Mouse (Mus musculus) stomach, postnatal 0 days (tissue): ENCODE measurements around the gene Ryr1. TPM values are rescaled to one million over a fixed set of nuclear protein-coding genes. Genes with fewer than 3 reads are reported as not detected.
"Not testable (repeated sequence)": the region's sequence is repeated elsewhere in the genome, so short reads cannot be mapped to it uniquely, and the experiment has no call there.

Experiments
- ATAC-seq: fragments of 200-750 bp; cut with Nextera tagmentation; 2 replicates; pipeline ENCODE4 v1.8.0; 2017; ENCODE audit not compliant: low FRiP score, low TSS enrichment
- DNase-seq: peaks from one replicate; pipeline ENCODE4 v3.0.0-alpha.2; 2016; ENCODE audit warnings: low spot score
- H3K27ac ChIP-seq: fragments of 300-500 bp; sonication (generic); replicated peaks from 2 replicates; pipeline ENCODE4 v1.5.1; 2014; ENCODE audit warnings: mild to moderate bottlenecking, control low read depth
- H3K27me3 ChIP-seq: fragments of 300-500 bp; sonication (generic); 2 replicates; pipeline ENCODE4 v1.6.1; 2014; ENCODE audit warnings: low read length; ENCODE audit not compliant: control insufficient read depth, insufficient read depth
- H3K36me3 ChIP-seq: fragments of 300-500 bp; sonication (generic); 2 replicates; pipeline ENCODE4 v1.6.1; 2014; ENCODE audit warnings: low read length, mixed read lengths; ENCODE audit not compliant: control insufficient read depth, insufficient read depth
- H3K4me1 ChIP-seq: fragments of 300-500 bp; sonication (generic); replicated peaks from 2 replicates; pipeline ENCODE4 v1.6.1; 2014; ENCODE audit warnings: antibody characterized with exemption; ENCODE audit not compliant: control insufficient read depth, insufficient read depth
- H3K4me2 ChIP-seq: fragments of 300-500 bp; sonication (generic); replicated peaks from 2 replicates; pipeline ENCODE4 v1.6.1; 2014; ENCODE audit warnings: low read depth, mild to moderate bottlenecking, control low read depth, moderate library complexity
- H3K4me3 ChIP-seq: fragments of 300-500 bp; sonication (generic); 2 replicates; pipeline ENCODE4 v1.5.1; 2014; ENCODE audit warnings: low read depth, low read length, control low read depth
- H3K9ac ChIP-seq: fragments of 300-500 bp; sonication (generic); 2 replicates; pipeline ENCODE4 v1.6.1; 2014; ENCODE audit warnings: mild to moderate bottlenecking, low read length, control low read depth, mixed read lengths
- H3K9me3 ChIP-seq: fragments of 300-500 bp; sonication (generic); 2 replicates; pipeline ENCODE4 v1.6.1; 2016; ENCODE audit warnings: low read length; ENCODE audit not compliant: control insufficient read depth
- CTCF ChIP-seq: IDR thresholded peaks from 2 replicates; pipeline ENCODE4 v1.5.1; 2016; ENCODE audit warnings: antibody characterized with exemption, low read depth, mild to moderate bottlenecking, moderate library complexity
- EP300 ChIP-seq: optimal IDR thresholded peaks from 2 replicates; pipeline ENCODE3; 2016; ENCODE audit warnings: antibody characterized with exemption
- WGBS: fragments of 180-500 bp; shearing (Covaris S2); extraction: QIAGEN DNeasy Blood & Tissue Kit; methylation state at CpG from one replicate; pipeline ENCODE4 v1.1.7; 2014; 5-methylcytosine and 5-hydroxymethylcytosine counted together
- polyA plus RNA-seq: library from polyadenylated mRNA; unstranded; fragments of >200 nt; fragmentation: Nextera tagmentation; extraction: Ambion mirVana; gene quantifications from 2 replicates; pipeline ENCODE4 v1.2.1, GENCODE M21; 2015

The Ryr1 gene
- polyA plus RNA-seq, 1 experiment from 2014 or later, result 0.11 TPM

DNA sequence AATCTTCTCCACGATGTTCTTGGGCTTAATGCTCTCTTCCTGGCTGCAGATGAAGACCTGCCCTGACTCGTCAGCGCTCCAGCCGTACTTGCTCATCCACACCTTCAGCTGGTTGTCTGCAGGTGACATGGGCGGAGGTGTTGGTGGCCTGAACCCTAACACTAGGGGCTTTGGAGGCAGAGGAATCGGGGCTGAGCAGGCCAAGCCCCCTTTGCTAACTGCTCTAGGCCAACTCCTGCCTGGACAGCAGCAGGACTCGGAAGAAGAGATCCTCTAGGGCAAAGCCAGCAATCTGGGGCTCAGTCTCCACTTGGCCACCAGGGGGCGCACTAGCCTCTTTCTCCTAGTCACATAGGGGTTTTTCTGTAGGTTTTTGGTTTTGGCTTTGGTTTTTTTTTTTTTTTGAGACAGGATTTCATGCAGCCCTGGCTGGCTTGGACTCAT is 152.4 kb downstream of the Ryr1 start:
- H3K4me3 ChIP-seq, result no peak overlapping the region
- DNase-seq (peak; percentile 82), ATAC-seq (no peak)
- H3K9me3 ChIP-seq, result no peaks in the 10 kb centered on the region
- 49% methylated on average over 8 of the region's 8 CpGs for WGBS
- H3K27ac ChIP-seq, result peak overlapping the region; percentile 82
- H3K9ac ChIP-seq, result no peak overlapping the region
- no peaks in the 10 kb centered on the region for H3K27me3 ChIP-seq
- peak overlapping the region; percentile 6; the same call in 1 of the 2 replicates for H3K4me2 ChIP-seq
- no peak for TF ChIP-seq EP300
- peak; percentile 81 for TF ChIP-seq CTCF
- H3K4me1 ChIP-seq, result 0 out of 2 replicates have a peak, but pooled peaks cover 3% of the 10 kb centered on the region
- H3K36me3 ChIP-seq, result peaks cover 17% of the 10 kb centered on the region

DNA sequence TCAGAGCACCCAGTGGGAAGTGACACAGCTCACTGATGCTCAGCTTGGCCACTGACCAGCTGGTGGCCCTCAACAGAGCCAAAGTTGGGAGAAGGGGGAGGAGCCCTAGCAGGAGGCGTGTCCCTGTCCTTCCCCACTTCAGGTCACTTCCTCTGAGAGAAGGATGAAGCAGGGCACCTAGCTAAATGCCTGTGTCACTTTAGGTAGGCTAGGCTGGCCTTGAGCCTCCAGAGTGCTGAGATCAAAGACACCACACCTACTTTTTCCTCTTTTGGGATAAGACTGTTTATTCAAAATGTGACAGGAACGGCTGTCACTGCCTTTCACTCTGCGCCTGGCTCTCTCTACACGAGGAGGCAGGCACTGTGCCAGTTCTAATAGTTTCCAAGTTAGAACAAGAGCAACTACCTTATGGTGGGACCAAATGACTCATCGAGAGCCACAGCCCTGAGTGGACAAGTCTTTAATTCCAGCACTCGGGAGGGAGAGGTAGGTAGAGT is 153.2 kb downstream of the Ryr1 start:
- H3K9me3 ChIP-seq, result no peaks in the 10 kb centered on the region
- DNase-seq (peak; percentile 71), ATAC-seq (peak; percentile 21)
- no peak overlapping the region for H3K4me3 ChIP-seq
- peaks cover 10% of the 10 kb centered on the region for H3K36me3 ChIP-seq
- 22% methylated on average over 6 of the region's 6 CpGs for WGBS
- 0 out of 2 replicates have a peak, but pooled peaks cover 3% of the 10 kb centered on the region for H3K4me1 ChIP-seq
- peak overlapping the region; percentile 82 for H3K27ac ChIP-seq
- TF ChIP-seq CTCF (no peak), EP300 (no peak)
- H3K9ac ChIP-seq, result no peak overlapping the region
- H3K27me3 ChIP-seq, result no peaks in the 10 kb centered on the region
- H3K4me2 ChIP-seq, result no peak overlapping the region

DNA sequence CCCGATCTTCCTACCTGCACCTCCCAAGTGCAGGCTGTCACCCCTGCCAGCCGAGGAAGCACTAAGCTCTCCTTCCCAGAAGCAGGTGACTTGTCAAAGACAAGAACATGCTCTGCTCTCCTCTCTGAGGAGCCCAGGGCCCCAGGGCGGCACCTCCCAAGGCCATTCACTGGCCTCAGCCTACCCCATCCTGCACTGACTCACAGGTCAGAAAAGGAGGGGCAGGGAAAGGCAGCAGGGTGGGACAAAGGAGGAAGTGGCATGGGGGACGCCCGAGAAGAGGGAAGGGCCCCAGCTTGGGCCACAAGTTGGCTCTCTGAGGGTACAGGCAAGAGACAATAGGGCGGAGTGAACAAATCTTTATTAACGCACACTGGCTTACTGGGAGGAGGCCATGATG is 153.9 kb downstream of the Ryr1 start:
- peak; percentile 38 for TF ChIP-seq EP300
- no peak for TF ChIP-seq CTCF
- Histone ChIP-seq H3K27ac (peak overlapping the region; percentile 82), H3K4me1 (0 out of 2 replicates have a peak, but pooled peaks cover 3% of the 10 kb centered on the region), H3K9me3 (no peaks in the 10 kb centered on the region), H3K4me3 (no peak overlapping the region), H3K4me2 (no peak overlapping the region), H3K36me3 (peaks cover 10% of the 10 kb centered on the region), H3K9ac (no peak overlapping the region), H3K27me3 (no peaks in the 10 kb centered on the region)
- ATAC-seq (peak; percentile 67), DNase-seq (peak; percentile 72)
- 68% methylated on average over 7 of the region's 7 CpGs for WGBS

DNA sequence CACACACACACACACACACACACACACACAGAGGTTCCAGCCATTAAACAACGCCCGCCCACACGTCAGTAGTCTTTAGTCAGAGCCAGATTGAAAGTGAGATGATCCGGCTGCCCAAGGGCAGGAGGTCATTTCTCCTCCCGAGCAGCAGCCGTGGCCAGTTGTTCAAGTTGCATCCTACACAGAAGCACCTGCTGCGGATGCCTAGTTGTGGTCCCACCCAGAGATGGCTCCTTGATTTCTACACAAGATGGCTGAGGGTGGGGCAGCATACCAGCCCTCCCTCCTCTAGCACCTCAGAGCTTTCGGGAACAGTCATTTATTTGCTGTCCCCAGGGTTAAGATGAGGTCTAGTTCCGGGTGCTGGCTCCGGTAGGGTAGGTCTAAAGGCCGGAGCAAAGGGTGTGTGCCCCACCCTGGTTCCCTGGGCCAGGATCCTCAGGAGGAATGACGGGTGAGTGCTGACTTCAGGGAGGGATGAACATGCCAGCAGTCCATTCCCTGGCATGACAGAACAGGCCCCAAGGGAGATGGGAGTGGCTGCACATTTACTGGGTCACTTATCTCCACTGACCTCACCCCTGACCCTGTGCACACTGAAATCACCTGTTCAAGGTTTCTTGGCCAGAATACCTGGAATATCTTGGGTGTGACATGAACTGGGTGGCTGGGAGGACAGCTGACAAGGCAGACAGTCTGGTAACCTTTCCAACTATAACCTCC is 155.1 kb downstream of the Ryr1 start:
- Histone ChIP-seq H3K9ac (no peak overlapping the region), H3K9me3 (no peaks in the 10 kb centered on the region), H3K27me3 (no peaks in the 10 kb centered on the region), H3K4me1 (0 out of 2 replicates have a peak, but pooled peaks cover 3% of the 10 kb centered on the region), H3K27ac (peak overlapping the region; percentile 82), H3K36me3 (peaks cover 10% of the 10 kb centered on the region), H3K4me3 (no peak overlapping the region), H3K4me2 (no peak overlapping the region)
- no peak for TF ChIP-seq CTCF
- TF ChIP-seq EP300, result peak; percentile 82
- ATAC-seq (peak; percentile 88), DNase-seq (peak; percentile 77)
- WGBS, result 30% methylated on average over 12 of the region's 12 CpGs

DNA sequence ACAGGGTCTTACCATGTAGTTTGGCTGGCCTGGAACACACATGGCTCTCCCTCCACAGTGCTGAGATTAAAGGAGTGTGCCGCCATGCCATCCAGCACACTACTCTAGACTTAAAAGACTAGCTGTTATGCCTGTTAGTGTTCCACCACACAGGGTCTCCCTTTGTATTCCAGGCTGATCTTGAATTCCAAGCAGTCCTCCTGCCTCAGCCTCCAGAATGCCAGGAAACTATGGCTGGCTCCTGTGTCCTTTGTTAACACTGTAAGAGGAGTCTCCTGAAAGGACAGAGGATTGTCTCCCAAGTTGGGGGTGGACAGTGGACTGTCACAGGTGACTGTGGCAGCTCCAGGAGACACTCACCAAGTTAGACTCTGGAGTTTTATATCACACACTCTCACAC is 155.7 kb downstream of the Ryr1 start:
- no peaks in the 10 kb centered on the region for H3K9me3 ChIP-seq
- 0 out of 2 replicates have a peak, but pooled peaks cover 3% of the 10 kb centered on the region for H3K4me1 ChIP-seq
- peaks cover 10% of the 10 kb centered on the region for H3K36me3 ChIP-seq
- ATAC-seq (no peak), DNase-seq (no peak)
- TF ChIP-seq CTCF, result no peak
- TF ChIP-seq EP300, result no peak
- H3K27me3 ChIP-seq, result no peaks in the 10 kb centered on the region
- H3K27ac ChIP-seq, result peak overlapping the region; percentile 82
- no peak overlapping the region for H3K9ac ChIP-seq
- no peak overlapping the region for H3K4me3 ChIP-seq
- H3K4me2 ChIP-seq, result no peak overlapping the region
- WGBS, result 90% methylated on average over 1 of the region's 1 CpGs

DNA sequence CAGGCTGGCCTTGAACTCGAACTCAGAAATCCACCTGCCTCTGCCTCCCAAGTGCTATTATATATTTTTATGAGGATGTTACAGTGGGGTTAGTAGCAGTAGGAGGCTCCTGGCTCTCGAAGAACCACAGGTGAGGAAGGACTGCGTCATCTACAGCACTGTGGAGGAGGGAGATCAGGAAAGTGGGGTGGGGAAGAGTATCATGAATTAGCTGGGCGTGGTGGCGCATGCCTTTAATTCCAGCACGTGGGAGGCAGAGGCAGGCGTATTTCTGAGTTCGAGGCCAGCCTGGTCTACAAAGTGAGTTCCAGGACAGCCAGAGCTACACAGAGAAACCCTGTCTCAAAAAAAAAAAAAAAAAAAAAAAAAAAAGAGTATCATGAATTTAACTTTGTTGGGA is 156.9 kb downstream of the Ryr1 start:
- not testable (repeated sequence) for H3K27ac ChIP-seq, ATAC-seq, H3K36me3 ChIP-seq, H3K9me3 ChIP-seq, H3K4me1 ChIP-seq, H3K4me3 ChIP-seq, H3K4me2 ChIP-seq, H3K27me3 ChIP-seq, H3K9ac ChIP-seq, DNase-seq
- 85% methylated on average over 8 of the region's 8 CpGs for WGBS
